Mouse (Mus musculus) G1E-ER4 (cell line): ENCODE data around the gene Pex11b. TPM values are rescaled to one million over a fixed set of nuclear protein-coding genes. Genes with fewer than 3 reads are reported as not detected.

Source experiments
- GATA1 ChIP-seq: IDR thresholded peaks from one replicate; pipeline ENCODE4 v1.8.0; 2012; ENCODE audit warnings: low read length, inconsistent platforms
- polyA plus RNA-seq: library from polyadenylated mRNA; stranded (reverse); fragments of >175 nt; gene quantifications from 2 replicates; pipeline ENCODE4 v1.2.3, GENCODE M21; 2012

Gene Pex11b
- polyA plus RNA-seq, 1 experiment = 4.7 TPM

DNA sequence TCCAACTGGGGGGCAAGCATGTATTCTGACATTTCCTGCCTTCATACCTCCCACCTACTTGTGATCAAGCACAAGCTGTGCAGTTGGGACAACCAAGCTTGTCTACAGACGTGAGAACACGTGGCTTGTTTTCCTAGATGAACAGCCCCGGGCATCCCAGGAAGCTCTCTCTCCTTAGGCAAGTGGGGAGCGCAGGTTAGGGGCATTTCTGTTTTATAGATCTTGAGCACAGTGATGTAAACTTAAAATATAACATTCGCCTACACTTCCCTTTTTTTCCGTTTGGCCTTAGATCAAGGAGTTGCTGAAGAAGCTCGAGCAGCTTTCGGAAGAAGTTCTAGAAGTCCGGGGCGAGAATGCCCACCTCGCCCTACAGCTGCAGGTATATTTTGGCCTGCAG, 53.7 kb downstream of the Pex11b start:
- TF ChIP-seq GATA1 = no peak

DNA sequence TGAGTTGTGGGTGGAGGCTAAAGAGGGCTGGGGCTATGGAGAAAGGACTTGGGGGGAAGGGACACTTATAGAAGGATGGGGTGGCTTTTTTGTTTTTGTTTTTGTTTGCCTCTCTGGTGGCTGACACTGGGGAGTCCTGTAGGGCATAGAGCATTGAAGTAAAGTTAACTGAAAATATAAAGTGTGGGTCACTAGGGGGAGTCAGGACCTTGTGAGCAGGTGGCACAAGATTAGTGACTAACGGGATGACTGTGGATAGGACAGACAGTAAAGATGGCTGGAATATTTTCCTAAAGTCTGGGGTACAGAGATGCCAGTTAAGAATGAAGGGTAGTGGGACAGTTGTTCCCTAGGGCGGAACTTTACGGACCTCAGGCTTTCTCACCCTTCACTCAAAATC, 55.1 kb downstream of the Pex11b start:
- no peak for TF ChIP-seq GATA1

DNA sequence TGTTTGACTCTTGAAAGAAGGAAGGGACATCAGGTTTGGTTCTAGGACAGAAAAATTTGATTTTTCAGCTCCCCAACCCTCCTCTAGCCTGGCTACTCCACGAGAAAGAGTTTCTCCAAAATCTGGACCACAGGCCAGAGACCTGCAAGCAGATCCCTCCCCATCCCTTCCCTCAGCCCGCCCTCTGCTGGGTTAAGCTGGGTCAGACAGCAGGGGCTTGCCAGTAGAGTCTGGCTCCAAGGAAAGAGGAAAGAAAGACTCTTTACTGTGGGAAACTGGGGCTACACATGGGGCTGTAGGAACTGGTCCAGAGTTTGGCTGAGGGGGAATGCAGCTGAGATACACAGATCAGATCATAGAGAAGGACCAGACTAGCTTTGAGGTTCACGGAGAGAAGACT, 57.3 kb downstream of the Pex11b start:
- TF ChIP-seq GATA1 = no peak

DNA sequence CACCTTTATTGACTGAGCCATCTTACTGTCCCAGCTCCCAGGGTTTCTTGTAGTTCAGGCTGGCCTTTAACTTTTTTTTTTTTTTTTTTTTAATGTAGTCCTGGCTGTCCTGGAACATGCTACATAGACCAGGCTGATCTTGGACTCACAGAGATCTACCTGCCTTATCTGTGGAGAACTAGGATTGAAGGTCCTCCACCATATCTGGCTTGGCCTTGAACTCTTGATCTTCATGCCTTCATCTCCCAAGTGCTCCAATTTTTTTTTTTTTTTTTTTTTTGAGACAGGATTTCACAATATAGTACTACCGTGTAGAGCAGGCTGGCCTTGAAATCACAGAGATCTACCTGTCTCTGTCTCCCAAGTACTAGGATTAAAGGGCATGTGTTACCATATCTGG, 58.4 kb downstream of the Pex11b start:
- no peak for TF ChIP-seq GATA1

Other genes with a start within 250 kb of the Pex11b start
- not detected in 2 replicates for gene BC107364, start 183.1 kb upstream of the Pex11b start, polyA plus RNA-seq
- not detected in 2 replicates for gene Hfe2, start 110.2 kb upstream of the Pex11b start, polyA plus RNA-seq
- gene Txnip, start 77.4 kb upstream of the Pex11b start, polyA plus RNA-seq = 9.6 and 10.6 TPM in 2 replicates
- gene Gm16253, start 58.4 kb upstream of the Pex11b start, polyA plus RNA-seq = not detected in 2 replicates
- 9.8 and 14.7 TPM in 2 replicates for gene Polr3gl, start 41.2 kb upstream of the Pex11b start, polyA plus RNA-seq
- gene Ankrd34a, start 38.7 kb upstream of the Pex11b start, polyA plus RNA-seq = 0.03 TPM in 1 of 2 replicates, not detected in the other
- 0.70 and 0.92 TPM in 2 replicates for gene Lix1l, start 34.2 kb upstream of the Pex11b start, polyA plus RNA-seq
- gene Rbm8a, start 5.4 kb upstream of the Pex11b start, polyA plus RNA-seq = 51.9 and 144 TPM in 2 replicates
- gene Gm42957, start 98 bp downstream of the Pex11b start, polyA plus RNA-seq = 0.16 TPM in 1 of 2 replicates, not detected in the other
- 0.15 and 0.18 TPM in 2 replicates for gene Itga10, start 10.2 kb downstream of the Pex11b start, polyA plus RNA-seq
- gene Ankrd35, start 34.8 kb downstream of the Pex11b start, polyA plus RNA-seq = not detected in 2 replicates
- gene Pias3, start 61.0 kb downstream of the Pex11b start, polyA plus RNA-seq = 13.0 and 16.2 TPM in 2 replicates
- gene Nudt17, start 73.2 kb downstream of the Pex11b start, polyA plus RNA-seq = 0.18 and 0.29 TPM in 2 replicates
- 8.2 and 8.5 TPM in 2 replicates for gene Polr3c, start 92.3 kb downstream of the Pex11b start, polyA plus RNA-seq
- 18.9 and 25.4 TPM in 2 replicates for gene Rnf115, start 92.3 kb downstream of the Pex11b start, polyA plus RNA-seq
- 0.02 TPM in 1 of 2 replicates, not detected in the other for gene Pdzk1, start 193.9 kb downstream of the Pex11b start, polyA plus RNA-seq
- not detected in 2 replicates for gene Cd160, start 194.0 kb downstream of the Pex11b start, polyA plus RNA-seq